ENCODE assay signal across 14 mouse cellular contexts in genomic region chr17:45247142-45248137, GRCm38 (mm10).
A peak's percentile ranks its signal among the peaks of the same experiment; 100 is the strongest.
DNase-seq lines count a peak whose midpoint lies in the region; ATAC-seq lines count a peak whose summit lies in the region.
"Had no signal": no experiment of that assay in that cellular context is flagged by ENCODE, and none has a peak within 500 bp of the region (broad histone marks: within the 10 kb centered on the region; RNA-seq: fewer than 3 reads in every experiment).

No protein-coding gene starts in this region.

- DNase-seq in heart, adult 8-10 months (ENCODE audit: low spot score): peak; percentile 25
- no peak for DNase-seq in heart, postnatal 25 days (ENCODE audit: low spot score)
- DNase-seq in MN1 (ENCODE audit: low spot score): peak; percentile 90
- no peak for DNase-seq in urinary bladder, postnatal 4 days (ENCODE audit: low spot score in 2 of 2)
- DNase-seq: kidney, adult 11 months; kidney, postnatal 4 days; right cerebral cortex, postnatal 4 days had no signal

- no peak overlapping the region for H3K4me3 ChIP-seq in embryonic facial prominence, embryonic 15.5 days (replicated peaks)
- H3K4me3 ChIP-seq in midbrain, embryonic 13.5 days (replicated peaks): no peak overlapping the region
- H3K4me3 ChIP-seq: heart, embryonic 15.5 days; megakaryocyte, embryonic 14.5 days; neural tube, embryonic 15.5 days had no signal

- WGBS in embryonic facial prominence, embryonic 15.5 days: 43% methylated on average over 29 of the region's 29 CpGs
- 55% methylated on average over 29 of the region's 29 CpGs for WGBS in midbrain, embryonic 13.5 days

- H3K27me3 ChIP-seq in embryonic facial prominence, embryonic 15.5 days: peaks cover 18% of the 10 kb centered on the region; the same call in 1 of the 2 replicates
- H3K27me3 ChIP-seq in midbrain, embryonic 13.5 days: peaks cover 27% of the 10 kb centered on the region
- H3K27me3 ChIP-seq: neural tube, embryonic 15.5 days had no signal

- no peak overlapping the region for H3K9ac ChIP-seq in embryonic facial prominence, embryonic 15.5 days
- H3K9ac ChIP-seq in midbrain, embryonic 13.5 days (replicated peaks): no peak overlapping the region
- H3K9ac ChIP-seq: heart, embryonic 15.5 days; neural tube, embryonic 15.5 days had no signal

- intact Hi-C loops in heart, postnatal 25 days (cut with DNase I): no loop called here

- no peaks in the 10 kb centered on the region for H3K9me3 ChIP-seq in embryonic facial prominence, embryonic 15.5 days (replicated peaks)
- H3K9me3 ChIP-seq in midbrain, embryonic 13.5 days: no peaks in the 10 kb centered on the region
- H3K9me3 ChIP-seq: heart, embryonic 15.5 days; neural tube, embryonic 15.5 days had no signal

- 0 out of 2 replicates have a peak overlapping the region, but pooled peaks have one; percentile 15 for H3K4me2 ChIP-seq in embryonic facial prominence, embryonic 15.5 days (replicated peaks)
- H3K4me2 ChIP-seq in midbrain, embryonic 13.5 days (replicated peaks): peak overlapping the region; percentile 7
- H3K4me2 ChIP-seq: heart, embryonic 15.5 days; neural tube, embryonic 15.5 days had no signal

- H3K36me3 ChIP-seq in embryonic facial prominence, embryonic 15.5 days: no peaks in the 10 kb centered on the region
- H3K36me3 ChIP-seq in midbrain, embryonic 13.5 days: no peaks in the 10 kb centered on the region
- H3K36me3 ChIP-seq: heart, embryonic 15.5 days; neural tube, embryonic 15.5 days had no signal

- H3K4me1 ChIP-seq in embryonic facial prominence, embryonic 15.5 days: peaks cover 43% of the 10 kb centered on the region
- peaks cover 5% of the 10 kb centered on the region for H3K4me1 ChIP-seq in midbrain, embryonic 13.5 days (replicated peaks)

- H3K27ac ChIP-seq in embryonic facial prominence, embryonic 15.5 days (replicated peaks): peak overlapping the region; percentile 34; the same call in 1 of the 2 replicates
- H3K27ac ChIP-seq in midbrain, embryonic 13.5 days: no peak overlapping the region
- H3K27ac ChIP-seq: heart, embryonic 15.5 days; neural tube, embryonic 15.5 days; stomach, postnatal 0 days had no signal

- ATAC-seq in embryonic facial prominence, embryonic 15.5 days (ENCODE audit: insufficient number of reproducible peaks, low FRiP score, low TSS enrichment, low read depth): no peak
- peak; percentile 37; the same call in 1 of the 2 replicates for ATAC-seq in midbrain, embryonic 13.5 days
- no peak for ATAC-seq in megakaryocyte-erythroid progenitor cell, adult 5-6 weeks (replicated peaks; ENCODE audit: low FRiP score, low TSS enrichment, poor library complexity, severe bottlenecking)

Comparison
In these comparisons a context has a peak if more than half of its experiments do, and no peak if none do; other contexts are left out.
1. DNase-seq: peak in heart, adult 8-10 months (single experiment) and MN1 (single experiment); none in heart, postnatal 25 days (single experiment) and urinary bladder, postnatal 4 days (0 of 2).